Mouse (Mus musculus) limb, embryonic 11.5 days (tissue): ENCODE measurements around the gene Hist1h1a. TPM values are rescaled to one million over a fixed set of nuclear protein-coding genes. Genes with fewer than 3 reads are reported as not detected.
"Not testable (repeated sequence)": the region's sequence is repeated elsewhere in the genome, so short reads cannot be mapped to it uniquely, and the experiment has no call there.

Source experiments
- ATAC-seq: fragments of 200-750 bp; cut with Nextera tagmentation; 2 replicates; pipeline ENCODE4 v1.8.0; 2017; ENCODE audit warnings: low read depth; ENCODE audit not compliant: insufficient number of reproducible peaks, low FRiP score, low TSS enrichment
- DNase-seq: peaks from one replicate; pipeline ENCODE4 v3.0.0-alpha.2; 2015; ENCODE audit warnings: low spot score
- H3K27ac ChIP-seq: fragments of 300-500 bp; sonication (generic); replicated peaks from 2 replicates; pipeline ENCODE4 v1.5.1; 2014; ENCODE audit warnings: low read depth, mild to moderate bottlenecking, low read length
- H3K27me3 ChIP-seq: fragments of 300-500 bp; sonication (generic); 2 replicates; pipeline ENCODE4 v1.6.1; 2014; ENCODE audit warnings: mild to moderate bottlenecking, low read length, mixed read lengths; ENCODE audit not compliant: control insufficient read depth, insufficient read depth
- H3K36me3 ChIP-seq: fragments of 300-500 bp; sonication (generic); 2 replicates; pipeline ENCODE4 v1.6.1; 2014; ENCODE audit warnings: mild to moderate bottlenecking, low read length, moderate library complexity, mixed read lengths; ENCODE audit not compliant: control insufficient read depth, insufficient read depth
- H3K4me1 ChIP-seq: fragments of 300-500 bp; sonication (generic); 2 replicates; pipeline ENCODE4 v1.6.1; 2014; ENCODE audit warnings: low read length, mixed read lengths; ENCODE audit not compliant: control insufficient read depth, insufficient read depth
- H3K4me2 ChIP-seq: fragments of 300-500 bp; sonication (generic); 2 replicates; pipeline ENCODE4 v1.6.1; 2014; ENCODE audit warnings: low read depth, mild to moderate bottlenecking, moderate library complexity; ENCODE audit not compliant: severe bottlenecking
- H3K4me3 ChIP-seq: fragments of 300-500 bp; sonication (generic); 2 replicates; pipeline ENCODE4 v1.5.1; 2014; ENCODE audit warnings: low read depth, low read length
- H3K9ac ChIP-seq: fragments of 300-500 bp; sonication (generic); 2 replicates; pipeline ENCODE4 v1.6.1; 2014; ENCODE audit warnings: mild to moderate bottlenecking, low read length
- H3K9me3 ChIP-seq: fragments of 300-500 bp; sonication (generic); 2 replicates; pipeline ENCODE4 v1.6.1; 2016; ENCODE audit warnings: low read length; ENCODE audit not compliant: control insufficient read depth
- WGBS: fragments of 180-500 bp; shearing (Covaris S2); extraction: QIAGEN DNeasy Blood & Tissue Kit; methylation state at CpG from one replicate; pipeline ENCODE4 v1.1.7; 2014; 5-methylcytosine and 5-hydroxymethylcytosine counted together
- polyA plus RNA-seq: library from polyadenylated mRNA; unstranded; fragments of >200 nt; fragmentation: Nextera tagmentation; extraction: Ambion mirVana; gene quantifications from 2 replicates; pipeline ENCODE4 v1.2.1, GENCODE M21; 2014

Gene Hist1h1a
- 2.8 and 4.1 TPM in 2 replicates for polyA plus RNA-seq

- ATAC-seq = peak; percentile 75
Observed at GRCm38 (mm10) chr13:23763586-23764323, at the start of gene Hist1h1a. TSS of gene Hist1h1a (plus strand) at chr13:23763666.

DNA sequence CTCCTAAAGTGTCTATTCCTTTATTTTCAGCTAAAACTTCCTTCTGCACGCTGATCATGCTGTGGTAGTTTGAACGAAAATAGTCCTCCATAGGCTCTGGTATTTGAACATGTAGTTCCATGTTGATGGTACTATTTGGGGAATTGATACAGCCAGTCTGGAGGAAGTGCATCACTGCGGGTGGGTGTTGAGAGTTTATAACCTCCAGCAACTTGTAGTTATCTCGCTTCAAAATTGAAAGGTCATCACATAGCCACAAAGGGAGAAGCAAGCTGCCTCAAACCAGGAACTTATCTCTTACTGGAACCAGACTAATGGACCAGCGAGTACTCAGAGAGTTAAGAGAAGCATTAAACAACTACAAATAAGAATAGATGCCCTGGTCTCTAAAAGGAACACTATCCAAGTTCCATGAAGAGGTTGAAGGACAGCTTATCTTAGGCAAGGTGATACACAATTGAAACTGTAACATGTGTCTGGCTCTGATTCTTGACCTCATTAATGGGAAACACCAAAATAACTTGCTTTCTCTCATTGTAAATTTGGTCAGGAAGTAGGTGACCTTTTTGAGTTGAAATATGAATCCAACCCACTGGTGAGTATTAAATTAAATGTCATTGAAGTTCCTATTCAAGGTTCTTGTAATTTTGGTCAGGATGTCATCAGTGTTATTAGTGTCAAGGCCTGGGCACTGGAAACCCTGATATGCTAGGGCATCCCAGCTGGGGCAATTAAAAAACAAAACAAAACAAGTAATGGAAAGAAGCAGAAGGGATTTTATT is 47.0 kb upstream of the Hist1h1a start:
- 88% methylated on average over 5 of the region's 5 CpGs for WGBS
- Histone ChIP-seq H3K9ac (no peak overlapping the region), H3K4me1 (0 out of 2 replicates have a peak, but pooled peaks cover 3% of the 10 kb centered on the region), H3K9me3 (no peaks in the 10 kb centered on the region), H3K27me3 (no peaks in the 10 kb centered on the region), H3K4me2 (no peak overlapping the region), H3K4me3 (no peak overlapping the region), H3K27ac (no peak overlapping the region), H3K36me3 (no peaks in the 10 kb centered on the region)
- DNase-seq = peak; percentile 19
- no peak for ATAC-seq

More at GRCm38 (mm10) chr13:23763586-23764323, at the start of gene Hist1h1a:
- Histone ChIP-seq H3K9ac (peak within 1 kb of the TSS; percentile 69), H3K9me3 (no peaks in the 10 kb centered on the region), H3K4me2 (peak within 1 kb of the TSS; percentile 65), H3K36me3 (no peaks in the 10 kb centered on the region), H3K27ac (peak within 1 kb of the TSS; percentile 75), H3K4me3 (peak within 1 kb of the TSS; percentile 42), H3K4me1 (peaks cover 6% of the 10 kb centered on the region), H3K27me3 (no peaks in the 10 kb centered on the region)
- WGBS = 4% methylated on average over 34 of the region's 34 CpGs
- peak; percentile 94 for DNase-seq

DNA sequence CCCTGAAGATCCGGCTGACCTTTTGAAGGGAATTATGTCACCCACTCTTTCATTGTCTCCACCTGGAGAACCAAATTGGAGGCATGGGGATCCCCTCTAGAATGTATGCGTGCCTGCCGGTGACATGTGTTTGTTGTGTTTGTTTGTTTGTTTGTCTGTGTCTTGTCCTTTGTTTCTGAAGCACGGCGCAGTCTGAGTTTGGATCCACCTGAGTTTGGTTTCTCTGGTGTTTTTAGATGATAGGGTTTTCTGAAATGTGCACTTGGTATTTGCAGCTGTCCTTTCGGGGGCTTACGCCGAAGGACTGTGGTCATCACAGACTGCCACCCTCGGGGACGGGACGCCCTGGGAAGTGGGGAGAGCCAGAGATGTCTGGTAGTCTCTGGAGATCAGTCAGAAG is 46.3 kb upstream of the Hist1h1a start:
- H3K4me1 ChIP-seq = 0 out of 2 replicates have a peak, but pooled peaks cover 3% of the 10 kb centered on the region
- H3K4me2 ChIP-seq = no peak overlapping the region
- no peaks in the 10 kb centered on the region for H3K36me3 ChIP-seq
- no peak overlapping the region for H3K4me3 ChIP-seq
- H3K9me3 ChIP-seq = no peaks in the 10 kb centered on the region
- H3K27ac ChIP-seq = no peak overlapping the region
- no peak overlapping the region; the same call in 1 of the 2 replicates for H3K9ac ChIP-seq
- ATAC-seq (no peak), DNase-seq (peak; percentile 20)
- WGBS = 47% methylated on average over 11 of the region's 11 CpGs
- no peaks in the 10 kb centered on the region for H3K27me3 ChIP-seq

- ATAC-seq, H3K27me3 ChIP-seq, H3K27ac ChIP-seq, H3K4me1 ChIP-seq, H3K36me3 ChIP-seq, H3K9me3 ChIP-seq, H3K4me2 ChIP-seq, H3K4me3 ChIP-seq, H3K9ac ChIP-seq: not testable (repeated sequence)
- DNase-seq = peak; percentile 22
- 16% methylated on average over 2 of the region's 2 CpGs for WGBS
Observed at GRCm38 (mm10) chr13:23717593-23718245, 45.7 kb upstream of the Hist1h1a start.

DNA sequence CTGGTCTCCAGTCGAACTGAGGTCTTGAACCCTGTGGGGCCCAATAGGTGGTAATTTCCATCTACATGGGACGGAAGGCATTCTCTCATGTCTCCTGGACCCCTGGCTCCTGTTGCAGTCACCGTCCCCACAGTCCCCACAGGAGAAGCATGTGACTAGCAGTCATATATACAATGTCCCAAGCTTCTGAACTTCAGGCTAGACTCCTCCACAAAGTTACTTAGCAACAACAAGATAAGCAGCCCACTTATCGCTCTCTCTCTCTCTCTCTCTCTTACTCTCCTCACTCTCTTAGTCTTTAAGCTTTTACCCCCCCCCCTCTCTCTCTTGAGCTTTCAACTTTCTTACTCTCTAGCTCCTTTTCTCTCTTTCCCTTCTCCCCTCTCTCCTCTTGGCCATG is 39.2 kb upstream of the Hist1h1a start:
- Histone ChIP-seq H3K4me3 (no peak overlapping the region), H3K36me3 (no peaks in the 10 kb centered on the region), H3K27me3 (no peaks in the 10 kb centered on the region), H3K9ac (no peak overlapping the region), H3K9me3 (no peaks in the 10 kb centered on the region), H3K4me1 (no peaks in the 10 kb centered on the region), H3K4me2 (no peak overlapping the region), H3K27ac (no peak overlapping the region)
- ATAC-seq = no peak
- WGBS = 93% methylated on average over 4 of the region's 4 CpGs
- no peak for DNase-seq

GRCm38 (mm10) chr13:23725213-23725612 is 38.3 kb upstream of the Hist1h1a start:
- Histone ChIP-seq H3K4me2 (no peak overlapping the region), H3K36me3 (no peaks in the 10 kb centered on the region), H3K4me3 (no peak overlapping the region), H3K4me1 (no peaks in the 10 kb centered on the region), H3K9me3 (no peaks in the 10 kb centered on the region), H3K27ac (no peak overlapping the region), H3K9ac (no peak overlapping the region), H3K27me3 (no peaks in the 10 kb centered on the region)
- WGBS = no CpG with 5 or more reads among the region's 1 CpGs
- DNase-seq (no peak), ATAC-seq (no peak)

- H3K4me1 ChIP-seq = no peaks in the 10 kb centered on the region
- no peaks in the 10 kb centered on the region for H3K27me3 ChIP-seq
- H3K9me3 ChIP-seq = no peaks in the 10 kb centered on the region
- DNase-seq (peak; percentile 18), ATAC-seq (no peak)
- H3K4me3 ChIP-seq = no peak overlapping the region
- no peak overlapping the region for H3K9ac ChIP-seq
- WGBS = 91% methylated on average over 18 of the region's 18 CpGs
- no peak overlapping the region for H3K4me2 ChIP-seq
- no peaks in the 10 kb centered on the region for H3K36me3 ChIP-seq
- H3K27ac ChIP-seq = no peak overlapping the region
Observed at GRCm38 (mm10) chr13:23728472-23729191, 34.8 kb upstream of the Hist1h1a start.

GRCm38 (mm10) chr13:23729192-23729525 is 34.3 kb upstream of the Hist1h1a start:
- ATAC-seq (no peak), DNase-seq (peak; percentile 16)
- Histone ChIP-seq H3K4me2 (no peak overlapping the region), H3K9me3 (no peaks in the 10 kb centered on the region), H3K27ac (no peak overlapping the region), H3K4me1 (no peaks in the 10 kb centered on the region), H3K27me3 (no peaks in the 10 kb centered on the region), H3K9ac (no peak overlapping the region), H3K4me3 (no peak overlapping the region), H3K36me3 (no peaks in the 10 kb centered on the region)
- WGBS = 94% methylated on average over 9 of the region's 9 CpGs
